Mouse (Mus musculus) hindbrain, embryonic 15.5 days (tissue): ENCODE results near the gene Gm28035. TPM values are rescaled to one million over a fixed set of nuclear protein-coding genes. Genes with fewer than 3 reads are reported as not detected.

ENCODE experiments used
- ATAC-seq: fragments of 200-750 bp; cut with Nextera tagmentation; 2 replicates; pipeline ENCODE4 v1.8.0; 2017; ENCODE audit warnings: low read depth, moderate number of reproducible peaks, moderate TSS enrichment; ENCODE audit not compliant: low FRiP score
- H3K27ac ChIP-seq: fragments of 300-500 bp; sonication (generic); replicated peaks from 2 replicates; pipeline ENCODE4 v1.5.1; 2015; ENCODE audit warnings: mild to moderate bottlenecking, inconsistent platforms
- H3K27me3 ChIP-seq: fragments of 300-500 bp; sonication (generic); 2 replicates; pipeline ENCODE4 v1.6.1; 2015; ENCODE audit warnings: control low read depth, inconsistent platforms
- H3K36me3 ChIP-seq: fragments of 300-500 bp; sonication (generic); 2 replicates; pipeline ENCODE4 v1.6.1; 2015; ENCODE audit warnings: control low read depth, inconsistent platforms
- H3K4me1 ChIP-seq: fragments of 300-500 bp; sonication (generic); replicated peaks from 2 replicates; pipeline ENCODE4 v1.6.1; 2015; ENCODE audit warnings: control low read depth, inconsistent platforms
- H3K4me2 ChIP-seq: fragments of 300-500 bp; sonication (generic); 2 replicates; pipeline ENCODE4 v1.6.1; 2015; ENCODE audit warnings: moderate library complexity, mild to moderate bottlenecking, inconsistent platforms
- H3K4me3 ChIP-seq: fragments of 300-500 bp; sonication (generic); 2 replicates; pipeline ENCODE4 v1.5.1; 2015; ENCODE audit warnings: mild to moderate bottlenecking, inconsistent platforms
- H3K9ac ChIP-seq: fragments of 300-500 bp; sonication (generic); 2 replicates; pipeline ENCODE4 v1.6.1; 2015; ENCODE audit warnings: inconsistent platforms
- H3K9me3 ChIP-seq: fragments of 300-500 bp; sonication (generic); 2 replicates; pipeline ENCODE4 v1.6.1; 2016; ENCODE audit warnings: control low read depth, inconsistent platforms
- WGBS: fragments of 180-500 bp; shearing (Covaris S2); methylation state at CpG from one replicate; pipeline ENCODE4 v1.1.7; 2015; 5-methylcytosine and 5-hydroxymethylcytosine counted together
- polyA plus RNA-seq: library from polyadenylated mRNA; unstranded; fragments of >200 nt; fragmentation: Nextera tagmentation; extraction: Ambion mirVana; gene quantifications from 2 replicates; pipeline ENCODE4 v1.2.1, GENCODE M21; 2015

Gene Gm28035
- polyA plus RNA-seq, 1 experiment from 2014 or later, result 0.26 TPM

DNA sequence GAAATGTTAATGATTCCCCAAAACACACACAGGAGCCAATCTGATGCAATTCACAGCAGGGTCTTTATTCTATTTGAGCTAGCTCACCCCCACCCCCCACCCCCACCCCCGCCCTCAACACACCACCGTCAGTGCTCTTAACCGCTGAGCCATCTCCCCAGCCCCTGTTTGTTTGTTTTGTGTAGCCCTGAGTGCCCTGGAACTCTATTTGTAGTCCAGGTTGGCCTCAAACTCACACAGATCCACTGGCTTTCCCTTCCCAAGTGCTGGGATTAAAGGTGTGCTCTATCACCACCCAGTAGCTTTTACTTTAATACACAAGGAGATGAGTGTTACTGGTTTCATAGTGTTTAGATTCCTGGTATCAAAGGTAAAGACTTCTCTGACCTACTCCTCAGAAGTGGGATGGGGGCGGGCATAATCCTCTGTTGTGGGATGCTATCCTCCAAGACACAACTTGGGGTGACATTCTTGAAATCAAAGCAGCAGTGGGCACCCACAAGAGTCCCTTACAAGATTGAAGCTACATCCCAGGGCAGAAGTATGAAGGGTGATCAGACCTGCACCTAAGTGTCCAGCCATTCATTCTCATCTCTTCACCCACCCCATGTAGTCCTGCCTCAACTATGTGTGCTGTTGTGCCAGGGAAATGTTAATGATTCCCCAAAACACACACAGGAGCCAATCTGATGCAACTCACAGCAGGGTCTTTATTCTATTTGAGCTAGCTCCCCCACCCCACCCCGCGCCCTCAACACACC, 28.8 kb upstream of the Gm28035 start:
- Histone ChIP-seq H3K36me3 (no peaks in the 10 kb centered on the region), H3K4me2 (no peak overlapping the region), H3K4me3 (no peak overlapping the region), H3K4me1 (peaks cover 4% of the 10 kb centered on the region), H3K9me3 (no peaks in the 10 kb centered on the region), H3K9ac (no peak overlapping the region), H3K27me3 (no peaks in the 10 kb centered on the region), H3K27ac (no peak overlapping the region)
- ATAC-seq, result no peak
- WGBS, result 69% methylated on average over 6 of the region's 6 CpGs

DNA sequence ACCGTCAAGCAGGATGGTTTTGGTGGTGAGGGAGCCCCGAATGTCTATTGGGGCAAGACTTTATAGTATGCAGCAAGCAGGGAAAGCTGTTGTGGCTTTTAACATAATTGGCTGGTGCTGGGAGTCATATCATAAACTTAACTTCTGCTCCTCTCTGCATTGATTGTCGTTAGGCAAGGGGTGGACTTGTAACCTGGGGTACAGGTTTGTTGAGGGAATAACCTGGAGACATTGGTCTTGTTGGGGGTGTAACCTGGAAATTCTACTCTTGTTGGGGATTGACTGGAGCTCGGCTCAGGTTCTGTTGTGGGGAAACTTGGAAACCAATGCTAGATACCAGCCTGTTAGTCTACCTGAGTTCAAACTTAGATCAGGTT, 28.2 kb upstream of the Gm28035 start:
- no peak for ATAC-seq
- 77% methylated on average over 4 of the region's 4 CpGs for WGBS

DNA sequence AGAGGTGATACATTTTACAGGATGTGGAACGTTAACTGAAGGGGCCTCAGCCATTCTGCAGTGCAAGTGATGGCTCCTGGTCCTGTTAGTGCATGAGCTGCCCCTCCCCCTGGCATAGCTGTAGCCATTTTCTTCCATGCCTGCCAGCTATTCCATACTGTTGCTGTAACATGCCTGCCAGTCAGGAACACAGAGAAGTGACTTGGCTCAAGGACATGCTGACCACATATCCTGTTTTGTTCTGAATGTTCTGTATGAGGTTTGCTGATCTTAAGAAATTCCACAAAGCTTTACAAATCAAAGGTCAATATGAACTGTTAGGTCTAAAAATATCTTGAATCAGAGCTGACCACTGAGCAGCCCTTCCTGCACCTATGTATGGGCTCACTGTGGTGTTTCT, 27.4 kb upstream of the Gm28035 start:
- Histone ChIP-seq H3K36me3 (no peaks in the 10 kb centered on the region), H3K9me3 (no peaks in the 10 kb centered on the region), H3K4me2 (no peak overlapping the region), H3K4me3 (no peak overlapping the region), H3K4me1 (no peaks in the 10 kb centered on the region), H3K9ac (no peak overlapping the region), H3K27me3 (no peaks in the 10 kb centered on the region), H3K27ac (no peak overlapping the region)
- WGBS, result 94% methylated on average over 1 of the region's 1 CpGs
- no peak for ATAC-seq

More for the DNA sequence above, 28.2 kb upstream of the Gm28035 start:
- no peak overlapping the region for H3K4me3 ChIP-seq
- no peak overlapping the region for H3K4me2 ChIP-seq
- H3K9me3 ChIP-seq, result no peaks in the 10 kb centered on the region
- H3K27me3 ChIP-seq, result no peaks in the 10 kb centered on the region
- H3K36me3 ChIP-seq, result no peaks in the 10 kb centered on the region
- H3K9ac ChIP-seq, result no peak overlapping the region
- no peak overlapping the region for H3K27ac ChIP-seq
- no peaks in the 10 kb centered on the region for H3K4me1 ChIP-seq

DNA sequence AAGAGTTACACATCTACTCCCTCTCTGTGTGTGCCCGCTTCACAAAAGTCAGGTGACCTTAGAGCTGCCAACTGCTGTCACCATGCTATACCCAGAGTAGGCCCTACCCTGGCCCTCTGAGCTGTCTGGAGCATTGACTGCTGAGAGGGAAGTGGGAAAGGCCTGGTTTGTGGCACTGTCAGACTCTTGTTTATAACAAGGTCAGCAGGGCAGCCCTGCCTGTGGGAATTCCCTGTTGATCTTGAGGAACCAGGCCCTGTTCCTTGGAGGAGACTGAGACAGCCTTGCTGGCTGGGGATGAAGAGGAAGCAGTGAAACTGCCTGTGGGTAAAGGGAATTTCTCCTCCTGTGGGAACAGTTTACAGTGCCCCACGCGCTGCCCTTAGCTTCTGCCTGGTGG, 25.6 kb upstream of the Gm28035 start:
- 89% methylated on average over 3 of the region's 3 CpGs for WGBS
- Histone ChIP-seq H3K27ac (no peak overlapping the region), H3K4me2 (no peak overlapping the region), H3K9me3 (no peaks in the 10 kb centered on the region), H3K9ac (no peak overlapping the region), H3K27me3 (no peaks in the 10 kb centered on the region), H3K4me1 (no peaks in the 10 kb centered on the region), H3K36me3 (no peaks in the 10 kb centered on the region), H3K4me3 (no peak overlapping the region)
- no peak for ATAC-seq

GRCm38 (mm10) chr2:30215493-30215892, 24.9 kb upstream of the Gm28035 start:
- H3K4me2 ChIP-seq, result no peak overlapping the region
- no peak overlapping the region for H3K27ac ChIP-seq
- H3K9me3 ChIP-seq, result no peaks in the 10 kb centered on the region
- no peak for ATAC-seq
- H3K9ac ChIP-seq, result no peak overlapping the region
- H3K4me1 ChIP-seq, result no peaks in the 10 kb centered on the region
- WGBS, result 85% methylated on average over 6 of the region's 6 CpGs
- H3K4me3 ChIP-seq, result no peak overlapping the region
- H3K36me3 ChIP-seq, result no peaks in the 10 kb centered on the region
- H3K27me3 ChIP-seq, result no peaks in the 10 kb centered on the region

DNA sequence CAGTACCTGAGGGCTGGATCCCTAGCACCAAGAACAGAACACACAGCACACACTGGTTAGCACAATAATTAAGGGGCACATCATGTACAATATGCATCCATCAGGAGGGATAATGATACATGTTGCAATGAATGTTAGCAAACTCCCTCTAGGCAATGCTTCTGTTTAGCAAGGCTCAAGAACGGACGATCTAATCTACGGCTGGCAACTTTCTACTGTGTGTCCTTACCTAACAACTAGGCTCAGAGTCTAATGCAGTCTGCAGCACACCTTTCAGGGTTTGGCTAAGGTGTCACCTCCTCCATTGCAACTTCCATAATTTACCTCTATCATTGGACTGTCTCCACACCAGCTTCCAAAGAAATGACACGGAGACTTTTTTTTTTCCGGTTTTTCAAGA, 24.1 kb upstream of the Gm28035 start:
- H3K9me3 ChIP-seq, result no peaks in the 10 kb centered on the region
- H3K4me3 ChIP-seq, result no peak overlapping the region
- no peaks in the 10 kb centered on the region for H3K4me1 ChIP-seq
- WGBS, result 96% methylated on average over 5 of the region's 5 CpGs
- no peak for ATAC-seq
- H3K4me2 ChIP-seq, result no peak overlapping the region
- H3K27me3 ChIP-seq, result no peaks in the 10 kb centered on the region
- no peaks in the 10 kb centered on the region for H3K36me3 ChIP-seq
- no peak overlapping the region for H3K9ac ChIP-seq
- H3K27ac ChIP-seq, result no peak overlapping the region

- Histone ChIP-seq H3K9me3 (no peaks in the 10 kb centered on the region), H3K27ac (no peak overlapping the region), H3K27me3 (no peaks in the 10 kb centered on the region), H3K36me3 (peaks cover 5% of the 10 kb centered on the region), H3K4me2 (no peak overlapping the region), H3K4me3 (no peak overlapping the region), H3K4me1 (peaks cover 29% of the 10 kb centered on the region), H3K9ac (no peak overlapping the region)
- WGBS, result 91% methylated on average over 5 of the region's 5 CpGs
- ATAC-seq, result no peak
These were observed 4.8 kb upstream of the Gm28035 start for GRCm38 (mm10) chr2:30235593-30235992.

DNA sequence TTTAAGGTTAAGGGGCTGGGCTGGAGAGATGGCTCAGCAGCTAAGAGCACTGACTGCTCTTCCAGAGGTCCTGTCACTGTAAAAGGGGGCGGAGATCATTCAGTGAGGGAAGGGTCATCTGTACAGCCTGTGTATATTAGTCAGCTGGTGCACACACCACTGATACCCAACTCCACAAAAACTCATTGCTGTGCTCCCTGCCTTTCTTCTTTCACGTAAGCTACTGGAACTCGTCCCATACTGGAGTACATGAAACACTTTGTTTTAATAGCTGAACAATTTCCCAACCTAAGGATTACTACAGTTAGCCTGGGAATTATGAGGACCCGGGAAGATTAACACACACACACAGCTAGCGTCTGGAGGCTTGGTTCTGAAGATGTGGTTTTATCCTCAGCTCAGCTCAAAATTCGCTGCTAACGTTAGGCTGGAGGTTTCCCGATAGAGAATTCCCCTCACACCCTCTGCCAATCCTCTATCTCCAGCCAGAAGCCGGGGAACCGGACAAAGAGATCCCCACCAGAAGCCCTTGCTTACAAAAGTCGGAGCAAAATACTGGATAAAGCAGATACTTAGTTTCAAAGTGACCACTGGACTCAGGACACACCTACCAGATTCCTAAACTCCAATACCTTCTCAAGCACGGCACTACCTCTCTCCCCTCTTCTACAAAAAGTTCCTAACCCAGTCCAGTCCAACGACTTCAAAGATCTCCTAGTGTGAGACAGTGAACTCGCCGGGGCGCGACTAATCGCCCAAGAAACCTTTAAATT, 3.8 kb upstream of the Gm28035 start:
- Histone ChIP-seq H3K27me3 (no peaks in the 10 kb centered on the region), H3K9ac (peak overlapping the region; percentile 59), H3K4me3 (peak overlapping the region; percentile 73), H3K36me3 (peaks cover 14% of the 10 kb centered on the region), H3K27ac (peak overlapping the region; percentile 93), H3K9me3 (no peaks in the 10 kb centered on the region), H3K4me1 (peaks cover 29% of the 10 kb centered on the region), H3K4me2 (peak overlapping the region; percentile 87)
- 4% methylated on average over 18 of the region's 18 CpGs for WGBS
- ATAC-seq, result no peak

DNA sequence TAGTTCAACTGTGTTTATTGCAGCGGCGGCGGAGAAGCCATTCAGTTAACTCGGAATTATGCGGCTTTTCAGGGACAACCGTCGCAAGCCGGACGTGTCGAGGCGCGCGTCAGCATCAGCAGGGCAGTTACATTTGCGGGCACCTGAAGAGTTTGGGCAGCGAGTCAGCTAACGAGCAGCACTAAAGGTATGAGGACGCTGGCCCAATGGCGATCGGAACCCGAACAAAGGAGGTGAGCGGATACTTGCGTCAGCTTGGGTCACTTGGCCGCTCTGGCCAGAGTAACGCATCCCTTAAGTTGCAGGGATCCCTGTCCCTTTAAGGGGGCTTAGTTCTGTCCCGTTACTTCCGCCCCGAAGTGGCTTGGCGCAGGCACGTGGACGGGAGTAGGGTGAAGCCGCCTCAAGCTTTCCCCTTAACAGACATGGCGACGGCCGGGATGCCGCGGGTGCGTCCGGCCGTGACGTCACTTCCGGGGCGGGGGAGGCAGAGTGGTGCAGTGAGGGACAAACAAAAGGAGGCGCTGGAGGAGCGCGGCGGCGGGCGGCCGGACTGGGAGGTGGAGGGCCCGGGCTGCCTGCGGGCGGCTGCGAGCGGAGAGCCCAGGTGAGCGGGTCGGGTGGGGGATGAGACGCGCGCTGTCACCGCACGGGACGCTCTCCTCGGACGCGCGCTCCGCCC, 3.0 kb upstream of the Gm28035 start, which contains the start of gene Lrrc8a:
TSS of gene Lrrc8a (plus strand) at position 517 of the 682 bp plus-strand sequence.
- under 1% methylated on average over 66 of the region's 67 CpGs for WGBS
- peak; percentile 98 for ATAC-seq
- H3K9me3 ChIP-seq, result no peaks in the 10 kb centered on the region
- H3K27me3 ChIP-seq, result no peaks in the 10 kb centered on the region
- H3K4me2 ChIP-seq, result peak within 1 kb of the TSS; percentile 87
- H3K4me1 ChIP-seq, result peaks cover 31% of the 10 kb centered on the region
- peaks cover 17% of the 10 kb centered on the region for H3K36me3 ChIP-seq
- H3K9ac ChIP-seq, result peak within 1 kb of the TSS; percentile 77
- peak within 1 kb of the TSS; percentile 73 for H3K4me3 ChIP-seq
- H3K27ac ChIP-seq, result peak within 1 kb of the TSS; percentile 93

- H3K4me3 ChIP-seq, result peak overlapping the region; percentile 73
- H3K27ac ChIP-seq, result peak overlapping the region; percentile 93
- peak overlapping the region; percentile 87 for H3K4me2 ChIP-seq
- WGBS, result under 1% methylated on average over 33 of the region's 42 CpGs
- ATAC-seq, result peak; percentile 92
- H3K9ac ChIP-seq, result peak overlapping the region; percentile 77
- H3K27me3 ChIP-seq, result no peaks in the 10 kb centered on the region
- peaks cover 17% of the 10 kb centered on the region for H3K36me3 ChIP-seq
- no peaks in the 10 kb centered on the region for H3K9me3 ChIP-seq
- H3K4me1 ChIP-seq, result peaks cover 37% of the 10 kb centered on the region
These were observed 2.5 kb upstream of the Gm28035 start for GRCm38 (mm10) chr2:30237881-30238280.

GRCm38 (mm10) chr2:30238906-30239465, 1.4 kb upstream of the Gm28035 start:
- Histone ChIP-seq H3K4me2 (peak overlapping the region; percentile 87), H3K9me3 (no peaks in the 10 kb centered on the region), H3K36me3 (peaks cover 24% of the 10 kb centered on the region), H3K4me3 (peak overlapping the region; percentile 73), H3K27ac (0 out of 2 replicates have a peak overlapping the region, but pooled peaks have one; percentile 3), H3K9ac (peak overlapping the region; percentile 77), H3K27me3 (no peaks in the 10 kb centered on the region), H3K4me1 (peaks cover 41% of the 10 kb centered on the region)
- 82% methylated on average over 3 of the region's 3 CpGs for WGBS
- no peak for ATAC-seq
